Mouse (Mus musculus) heart, adult 2 months (tissue): ENCODE measurements at regions not wholly inside any gene's neighbourhood (a gene's known extent, or its start where the extent isn't known, plus 50 kb on each side); places are given as distances from the start of the nearest gene placed in this dataset.
A peak's percentile ranks its signal among the peaks of the same experiment; 100 is the strongest.

Source experiments
- DNase-seq, 2 experiments: peaks; one replicate each; pipeline ENCODE4 v3.0.0; 2021
- H3K27ac ChIP-seq: fragments of 200-600 bp; 2 replicates; pipeline ENCODE4 v1.8.1; 2022
- H3K27me3 ChIP-seq: fragments of 200-500 bp; 2 replicates; pipeline ENCODE4 v1.6.1; 2012; ENCODE audit warnings: mild to moderate bottlenecking, low read length, inconsistent platforms, mixed read lengths; ENCODE audit not compliant: control insufficient read depth, insufficient read depth
- H3K36me3 ChIP-seq: fragments of 200-500 bp; 2 replicates; pipeline ENCODE4 v1.6.1; 2012; ENCODE audit warnings: low read length, inconsistent platforms; ENCODE audit not compliant: control insufficient read depth, insufficient read depth
- H3K4me1 ChIP-seq: fragments of 200-500 bp; 2 replicates; pipeline ENCODE4 v1.6.1; 2011; ENCODE audit warnings: low read length; ENCODE audit not compliant: control insufficient read depth, insufficient read depth
- H3K4me3 ChIP-seq: fragments of 200-600 bp; 2 replicates; pipeline ENCODE4 v1.8.1; 2022
- H3K79me2 ChIP-seq: fragments of 200-500 bp; replicated peaks from 2 replicates; pipeline ENCODE4 v1.6.1; 2012; ENCODE audit warnings: mild to moderate bottlenecking, inconsistent platforms, low read length, moderate library complexity, mixed read lengths; ENCODE audit not compliant: control insufficient read depth, insufficient read depth
- H3K9ac ChIP-seq: fragments of 200-500 bp; 2 replicates; pipeline ENCODE4 v1.6.1; 2012; ENCODE audit warnings: low read depth, mild to moderate bottlenecking, control low read depth, inconsistent platforms, low read length, mixed read lengths
- CTCF ChIP-seq: fragments of 200-600 bp; IDR thresholded peaks from 2 replicates; pipeline ENCODE4 v1.8.1; 2022; ENCODE audit warnings: antibody characterized with exemption, mild to moderate bottlenecking, moderate library complexity
- EP300 ChIP-seq: fragments of 200-500 bp; IDR thresholded peaks from 2 replicates; pipeline ENCODE4 v1.6.1; 2011; ENCODE audit warnings: low read depth, low read length, control low read depth; ENCODE audit not compliant: insufficient read depth
- POLR2A ChIP-seq: fragments of 200-500 bp; IDR thresholded peaks from 2 replicates; pipeline ENCODE4 v1.6.1; 2011; ENCODE audit warnings: mild to moderate bottlenecking, low read depth, low read length, control low read depth; ENCODE audit not compliant: insufficient read depth
- WGBS: fragments of 180-500 bp; shearing (Covaris S2); methylation state at CpG from one replicate; pipeline ENCODE4 v1.1.7; 2018; 5-methylcytosine and 5-hydroxymethylcytosine counted together
- intact Hi-C: fragments of 180-260 bp; cut with DNase I; formaldehyde crosslinking; loops from one replicate; pipeline ENCODE4 v1.15.1; 2025

GRCm38 (mm10) chr5:21109030-21109429 is 53.3 kb upstream of the Ptpn12 start:
- intact Hi-C loops = no loop called here
- WGBS = 70% methylated on average over 1 of the region's 1 CpGs
- Histone ChIP-seq H3K4me3 (no peak overlapping the region), H3K27me3 (no peaks in the 10 kb centered on the region), H3K9ac (no peak overlapping the region), H3K4me1 (no peaks in the 10 kb centered on the region), H3K27ac (no peak overlapping the region), H3K36me3 (no peaks in the 10 kb centered on the region), H3K79me2 (no peaks in the 10 kb centered on the region)
- TF ChIP-seq EP300 (no peak), POLR2A (no peak), CTCF (no peak)
- no peak for DNase-seq

- Histone ChIP-seq H3K4me3 (no peak overlapping the region), H3K27me3 (no peaks in the 10 kb centered on the region), H3K36me3 (no peaks in the 10 kb centered on the region), H3K79me2 (no peaks in the 10 kb centered on the region), H3K9ac (no peak overlapping the region), H3K27ac (no peak overlapping the region), H3K4me1 (no peaks in the 10 kb centered on the region)
- intact Hi-C loops = no loop called here
- WGBS = 90% methylated on average over 2 of the region's 2 CpGs
- no peak for DNase-seq
- TF ChIP-seq POLR2A = no peak
- TF ChIP-seq CTCF = no peak
- no peak for TF ChIP-seq EP300
Measured at GRCm38 (mm10) chr5:21113377-21113776, 57.7 kb upstream of the Ptpn12 start.

GRCm38 (mm10) chr5:21115552-21115951 is 59.8 kb upstream of the Ptpn12 start:
- H3K4me3 ChIP-seq = no peak overlapping the region
- H3K79me2 ChIP-seq = no peaks in the 10 kb centered on the region
- no peak overlapping the region for H3K27ac ChIP-seq
- no peak overlapping the region for H3K9ac ChIP-seq
- DNase-seq = no peak
- intact Hi-C loops = no loop called here
- no peaks in the 10 kb centered on the region for H3K27me3 ChIP-seq
- H3K36me3 ChIP-seq = no peaks in the 10 kb centered on the region
- H3K4me1 ChIP-seq = no peaks in the 10 kb centered on the region; the same call in 1 of the 2 replicates
- TF ChIP-seq EP300 (no peak), POLR2A (no peak), CTCF (no peak)
- WGBS = 94% methylated on average over 1 of the region's 1 CpGs

- H3K4me3 ChIP-seq = no peak overlapping the region
- no peak overlapping the region for H3K9ac ChIP-seq
- DNase-seq = no peak
- WGBS = 43% methylated on average over 1 of the region's 1 CpGs
- no peaks in the 10 kb centered on the region for H3K36me3 ChIP-seq
- H3K27ac ChIP-seq = no peak overlapping the region
- intact Hi-C loops = no loop called here
- no peak for TF ChIP-seq CTCF
- no peak for TF ChIP-seq POLR2A
- TF ChIP-seq EP300 = no peak
- no peaks in the 10 kb centered on the region for H3K79me2 ChIP-seq
- H3K27me3 ChIP-seq = no peaks in the 10 kb centered on the region
- no peaks in the 10 kb centered on the region; the same call in 1 of the 2 replicates for H3K4me1 ChIP-seq
Measured at GRCm38 (mm10) chr5:21123081-21123480, 63.0 kb upstream of the Gsap start.

GRCm38 (mm10) chr5:21125085-21125484 is 61.0 kb upstream of the Gsap start:
- H3K4me1 ChIP-seq = no peaks in the 10 kb centered on the region; the same call in 1 of the 2 replicates
- TF ChIP-seq POLR2A (no peak), CTCF (no peak), EP300 (no peak)
- DNase-seq = no peak

GRCm38 (mm10) chr5:21131173-21131572 is 54.9 kb upstream of the Gsap start:
- H3K9ac ChIP-seq = no peak overlapping the region
- WGBS = 54% methylated on average over 2 of the region's 2 CpGs
- no peak overlapping the region for H3K4me3 ChIP-seq
- TF ChIP-seq CTCF (no peak), POLR2A (no peak), EP300 (no peak)
- peak in 1 of 2 experiments; percentile 49 for DNase-seq
- intact Hi-C loops = no loop called here
- peak overlapping the region; percentile 38; the same call in 1 of the 2 replicates for H3K27ac ChIP-seq
- no peaks in the 10 kb centered on the region; the same call in 1 of the 2 replicates for H3K4me1 ChIP-seq
- H3K27me3 ChIP-seq = no peaks in the 10 kb centered on the region
- no peaks in the 10 kb centered on the region for H3K79me2 ChIP-seq
- no peaks in the 10 kb centered on the region for H3K36me3 ChIP-seq

More at GRCm38 (mm10) chr5:21125085-21125484, 61.0 kb upstream of the Gsap start:
- H3K27me3 ChIP-seq = no peaks in the 10 kb centered on the region
- intact Hi-C loops = no loop called here
- WGBS = 53% methylated on average over 5 of the region's 5 CpGs
- H3K9ac ChIP-seq = no peak overlapping the region
- H3K4me3 ChIP-seq = no peak overlapping the region
- no peak overlapping the region for H3K27ac ChIP-seq
- no peaks in the 10 kb centered on the region for H3K79me2 ChIP-seq
- H3K36me3 ChIP-seq = no peaks in the 10 kb centered on the region
